ENCODE assay signal across 9 mouse cellular contexts in genomic region chr4:46343596-46344260, GRCm38 (mm10). TPM values are rescaled to one million over a fixed set of nuclear protein-coding genes. Genes with fewer than 3 reads are reported as not detected.
DNase-seq lines count a peak whose midpoint lies in the region; ATAC-seq and TF ChIP-seq lines count a peak whose summit lies in the region.
"Had no signal": no experiment of that assay in that cellular context is flagged by ENCODE, and none has a peak within 500 bp of the region (broad histone marks: within the 10 kb centered on the region; RNA-seq: fewer than 3 reads in every experiment).

Foxe1 (plus strand) TSS chr4:46343609.

- H3K4me2 ChIP-seq in liver, embryonic 15.5 days = peak within 1 kb of the TSS; percentile 49

- WGBS in liver, embryonic 15.5 days (ENCODE audit: insufficient replicate concordance) = 3% methylated on average over 70 of the region's 70 CpGs

- H3K9ac ChIP-seq in liver, embryonic 15.5 days = no peak within 1 kb of the TSS

- intact Hi-C loops in gastrocnemius, adult 2 months (cut with DNase I) = no loop called here
- intact Hi-C loops in left cerebral cortex, postnatal 14 days (cut with DNase I) = loop anchor here (5.0 kb wide), 1 partner anchor 141 kb away; no protein-coding TSS in a partner anchor

- DNase-seq in gastrocnemius, adult 2 months = peak; percentile 24
- no peak for DNase-seq in gastrocnemius, postnatal 4 days (ENCODE audit: low spot score in 2 of 2)
- peak; percentile 45 for DNase-seq in thymus, postnatal 4 days
- DNase-seq in thymus, postnatal 0 days (ENCODE audit: low spot score) = no peak
- DNase-seq in frontal cortex, postnatal 10 days (ENCODE audit: low spot score in 2 of 2) = no peak
- DNase-seq in cerebellum, adult 11 months = no peak
- no peak for DNase-seq in left cerebral cortex, postnatal 14 days (ENCODE audit: low spot score in 2 of 2)

- ATAC-seq in liver, embryonic 15.5 days (ENCODE audit: insufficient read depth) = no peak

- H3K27ac ChIP-seq in gastrocnemius, adult 2 months = no peak within 1 kb of the TSS
- H3K27ac ChIP-seq in liver, embryonic 15.5 days (replicated peaks) = no peak within 1 kb of the TSS

- H3K9me3 ChIP-seq in liver, embryonic 15.5 days (replicated peaks) = no peaks in the 10 kb centered on the region

- no peaks in the 10 kb centered on the region for H3K36me3 ChIP-seq in liver, embryonic 15.5 days (replicated peaks)

- peaks cover 12% of the 10 kb centered on the region for H3K4me1 ChIP-seq in liver, embryonic 15.5 days (replicated peaks)

- peak within 1 kb of the TSS; percentile 66 for H3K4me3 ChIP-seq in gastrocnemius, adult 2 months
- peak within 1 kb of the TSS; percentile 39 for H3K4me3 ChIP-seq in liver, embryonic 15.5 days (replicated peaks)

- no peak for TF ChIP-seq CTCF in gastrocnemius, adult 2 months (IDR thresholded peaks at IDR 0.05)

- H3K27me3 ChIP-seq in liver, embryonic 15.5 days = peaks cover 100% of the 10 kb centered on the region

RNA-seq across cellular contexts. Expression of gene Foxe1, which starts in this region (rescaled TPM):
- not detected for total RNA-seq in gastrocnemius, adult 2 months (2021)
- not detected for total RNA-seq in gastrocnemius, postnatal 4 days (2021)
- 0.08 TPM in 1 of 2 replicates, not detected in the other for polyA plus RNA-seq in thymus, postnatal 0 days (2015; fragmentation: Nextera tagmentation; extraction: Ambion mirVana)
- not detected in 2 replicates for polyA plus RNA-seq in liver, embryonic 15.5 days (2015; fragmentation: Nextera tagmentation; extraction: Ambion mirVana)
- total RNA-seq in left cerebral cortex, postnatal 14 days (2021) = not detected
- total RNA-seq: common myeloid progenitor, adult 5-6 weeks had no signal

Comparison
In these comparisons a context has a peak if more than half of its experiments do, and no peak if none do; other contexts are left out.
1. Peak in DNase-seq and H3K4me3 ChIP-seq in gastrocnemius, adult 2 months; RNA of the gene not detected or under 1 TPM.